Mouse (Mus musculus): ENCODE data around the gene Glmp.
"Not testable (repeated sequence)": the region's sequence is repeated elsewhere in the genome, so short reads cannot be mapped to it uniquely, and the experiment has no call there.

DNA sequence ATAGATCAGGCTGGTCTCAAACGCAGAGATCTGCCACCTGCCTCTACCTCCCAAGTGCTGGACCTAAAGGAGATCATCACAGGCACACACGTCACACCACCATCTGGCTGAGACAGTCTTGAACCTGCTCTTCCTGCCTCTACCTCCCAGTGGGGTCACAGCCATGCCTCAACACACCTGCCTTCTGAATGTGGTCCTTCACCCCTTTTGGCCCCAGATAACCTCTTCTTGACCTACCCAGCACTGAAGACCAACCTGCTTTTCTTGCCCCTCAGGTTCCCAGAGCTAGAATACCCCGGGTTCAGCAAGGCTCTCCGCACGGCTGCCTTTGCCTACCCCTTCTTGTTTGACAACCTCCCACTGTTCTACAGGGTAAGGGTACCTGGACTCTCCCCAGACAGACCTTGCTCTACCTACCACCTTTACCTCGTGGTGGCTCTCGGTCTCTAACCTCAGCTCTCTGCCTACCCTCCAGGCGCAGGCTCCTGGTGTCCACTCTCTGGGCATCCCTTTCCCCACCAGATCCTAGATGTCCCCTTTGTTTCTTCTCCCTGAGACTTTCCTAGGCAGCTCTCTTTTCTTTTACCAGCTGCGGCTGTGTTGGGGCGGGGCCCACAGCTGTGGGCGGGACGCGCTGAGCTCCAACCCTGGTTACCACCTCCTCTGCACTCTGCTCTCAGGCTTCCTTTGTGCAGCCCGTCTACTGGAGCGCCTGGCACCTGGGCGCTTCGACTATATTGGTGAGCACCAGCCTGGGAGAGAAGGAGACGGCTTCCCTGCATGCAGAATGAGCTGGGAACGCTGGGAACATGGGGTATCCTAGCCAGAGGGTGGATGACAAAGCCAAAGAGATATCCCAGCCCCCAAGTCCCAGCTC lies 51.2 kb downstream of the Glmp start:
- not testable (repeated sequence) for TF ChIP-seq CTCF (IDR thresholded peaks at IDR 0.05; ENCODE audit: control insufficient read depth, insufficient read depth, insufficient replicate concordance, low read depth, low read length); POLR2A (IDR thresholded peaks at IDR 0.05; ENCODE audit: control insufficient read depth, low read depth, low read length)

Data from testis, adult 2 months (tissue).